Mouse (Mus musculus): ENCODE measurements around the gene Acoxl. TPM values are rescaled to one million over a fixed set of nuclear protein-coding genes. Genes with fewer than 3 reads are reported as not detected.
A peak's percentile ranks its signal among the peaks of the same experiment; 100 is the strongest.

Gene Acoxl
- polyA plus RNA-seq, 1 experiment = 1.7 TPM

GRCm38 (mm10) chr2:128153551-128153910, 314.9 kb downstream of the Acoxl start:
- Histone ChIP-seq H3K4me3 (ENCODE audit: control insufficient read depth, insufficient read depth, low read length) (no peak overlapping the region), H3K4me1 (replicated peaks; ENCODE audit: control insufficient read depth, insufficient read depth, low read length) (peaks cover 62% of the 10 kb centered on the region), H3K36me3 (ENCODE audit: control insufficient read depth, insufficient read depth, low read length) (peaks cover 6% of the 10 kb centered on the region), H3K27me3 (ENCODE audit: control insufficient read depth, insufficient read depth, low read length) (no peaks in the 10 kb centered on the region), H3K27ac (ENCODE audit: control insufficient read depth, insufficient read depth, low read length) (peak overlapping the region; percentile 90)
- TF ChIP-seq POLR2A (IDR thresholded peaks at IDR 0.05; ENCODE audit: control insufficient read depth, extremely low read depth, insufficient read depth, low read length, poor library complexity) = no peak
- 11% methylated on average over 11 of the region's 11 CpGs for WGBS
- DNase-seq = peak; percentile 61

GRCm38 (mm10) chr2:128155412-128156066, 316.9 kb downstream of the Acoxl start:
- DNase-seq = peak; percentile 36
- no peaks in the 10 kb centered on the region for H3K27me3 ChIP-seq (ENCODE audit: control insufficient read depth, insufficient read depth, low read length)
- no peak overlapping the region for H3K4me3 ChIP-seq (ENCODE audit: control insufficient read depth, insufficient read depth, low read length)
- H3K4me1 ChIP-seq (replicated peaks; ENCODE audit: control insufficient read depth, insufficient read depth, low read length) = peaks cover 79% of the 10 kb centered on the region
- no peak for TF ChIP-seq POLR2A (IDR thresholded peaks at IDR 0.05; ENCODE audit: control insufficient read depth, extremely low read depth, insufficient read depth, low read length, poor library complexity)
- no peak for TF ChIP-seq CTCF (IDR thresholded peaks at IDR 0.05; ENCODE audit: borderline replicate concordance, control insufficient read depth, extremely low read depth, insufficient read depth, low read length, poor library complexity)
- WGBS = 69% methylated on average over 13 of the region's 13 CpGs
- peak overlapping the region; percentile 6; the same call in 1 of the 2 replicates for H3K27ac ChIP-seq (ENCODE audit: control insufficient read depth, insufficient read depth, low read length)
- no peaks in the 10 kb centered on the region for H3K36me3 ChIP-seq (ENCODE audit: control insufficient read depth, insufficient read depth, low read length)

GRCm38 (mm10) chr2:128156067-128156462, 317.4 kb downstream of the Acoxl start:
- WGBS = 18% methylated on average over 5 of the region's 5 CpGs
- no peaks in the 10 kb centered on the region for H3K27me3 ChIP-seq (ENCODE audit: control insufficient read depth, insufficient read depth, low read length)
- peak overlapping the region; percentile 6; the same call in 1 of the 2 replicates for H3K27ac ChIP-seq (ENCODE audit: control insufficient read depth, insufficient read depth, low read length)
- H3K36me3 ChIP-seq (ENCODE audit: control insufficient read depth, insufficient read depth, low read length) = no peaks in the 10 kb centered on the region
- no peak overlapping the region for H3K4me3 ChIP-seq (ENCODE audit: control insufficient read depth, insufficient read depth, low read length)
- H3K4me1 ChIP-seq (replicated peaks; ENCODE audit: control insufficient read depth, insufficient read depth, low read length) = peaks cover 80% of the 10 kb centered on the region
- peak; percentile 43 for DNase-seq
- TF ChIP-seq POLR2A (IDR thresholded peaks at IDR 0.05; ENCODE audit: control insufficient read depth, extremely low read depth, insufficient read depth, low read length, poor library complexity) (no peak), CTCF (IDR thresholded peaks at IDR 0.05; ENCODE audit: borderline replicate concordance, control insufficient read depth, extremely low read depth, insufficient read depth, low read length, poor library complexity) (no peak)

GRCm38 (mm10) chr2:128156557-128157412, 318.1 kb downstream of the Acoxl start:
- Histone ChIP-seq H3K4me1 (replicated peaks; ENCODE audit: control insufficient read depth, insufficient read depth, low read length) (peaks cover 73% of the 10 kb centered on the region), H3K4me3 (ENCODE audit: control insufficient read depth, insufficient read depth, low read length) (no peak overlapping the region), H3K36me3 (ENCODE audit: control insufficient read depth, insufficient read depth, low read length) (no peaks in the 10 kb centered on the region), H3K27ac (ENCODE audit: control insufficient read depth, insufficient read depth, low read length) (no peak overlapping the region), H3K27me3 (ENCODE audit: control insufficient read depth, insufficient read depth, low read length) (no peaks in the 10 kb centered on the region)
- TF ChIP-seq POLR2A (IDR thresholded peaks at IDR 0.05; ENCODE audit: control insufficient read depth, extremely low read depth, insufficient read depth, low read length, poor library complexity) = no peak
- TF ChIP-seq CTCF (IDR thresholded peaks at IDR 0.05; ENCODE audit: borderline replicate concordance, control insufficient read depth, extremely low read depth, insufficient read depth, low read length, poor library complexity) = no peak
- no peak for DNase-seq
- WGBS = 61% methylated on average over 12 of the region's 12 CpGs

- H3K36me3 ChIP-seq (ENCODE audit: control insufficient read depth, insufficient read depth, low read length) = no peaks in the 10 kb centered on the region
- 32% methylated on average over 17 of the region's 17 CpGs for WGBS
These were observed 320.2 kb downstream of the Acoxl start for GRCm38 (mm10) chr2:128158734-128159410.

GRCm38 (mm10) chr2:128159619-128160125, 321.0 kb downstream of the Acoxl start:
- H3K27me3 ChIP-seq (ENCODE audit: control insufficient read depth, insufficient read depth, low read length) = no peaks in the 10 kb centered on the region
- no peak overlapping the region for H3K4me3 ChIP-seq (ENCODE audit: control insufficient read depth, insufficient read depth, low read length)

More at GRCm38 (mm10) chr2:128158734-128159410, 320.2 kb downstream of the Acoxl start:
- no peak for DNase-seq
- TF ChIP-seq POLR2A (IDR thresholded peaks at IDR 0.05; ENCODE audit: control insufficient read depth, extremely low read depth, insufficient read depth, low read length, poor library complexity) (no peak), CTCF (IDR thresholded peaks at IDR 0.05; ENCODE audit: borderline replicate concordance, control insufficient read depth, extremely low read depth, insufficient read depth, low read length, poor library complexity) (no peak)
- Histone ChIP-seq H3K27me3 (ENCODE audit: control insufficient read depth, insufficient read depth, low read length) (no peaks in the 10 kb centered on the region), H3K4me1 (replicated peaks; ENCODE audit: control insufficient read depth, insufficient read depth, low read length) (peaks cover 54% of the 10 kb centered on the region), H3K4me3 (ENCODE audit: control insufficient read depth, insufficient read depth, low read length) (no peak overlapping the region), H3K27ac (ENCODE audit: control insufficient read depth, insufficient read depth, low read length) (no peak overlapping the region)

More at GRCm38 (mm10) chr2:128159619-128160125, 321.0 kb downstream of the Acoxl start:
- Histone ChIP-seq H3K4me1 (replicated peaks; ENCODE audit: control insufficient read depth, insufficient read depth, low read length) (peaks cover 47% of the 10 kb centered on the region), H3K27ac (ENCODE audit: control insufficient read depth, insufficient read depth, low read length) (no peak overlapping the region; the same call in 1 of the 2 replicates), H3K36me3 (ENCODE audit: control insufficient read depth, insufficient read depth, low read length) (no peaks in the 10 kb centered on the region)
- TF ChIP-seq POLR2A (IDR thresholded peaks at IDR 0.05; ENCODE audit: control insufficient read depth, extremely low read depth, insufficient read depth, low read length, poor library complexity) (0 out of 2 replicates have a peak, but pooled peaks have one; percentile 29), CTCF (IDR thresholded peaks at IDR 0.05; ENCODE audit: borderline replicate concordance, control insufficient read depth, extremely low read depth, insufficient read depth, low read length, poor library complexity) (no peak)
- DNase-seq = no peak
- WGBS = 11% methylated on average over 7 of the region's 7 CpGs
